Mouse (Mus musculus) E14TG2a.4 (cell line): ENCODE data around the gene Col16a1.

Experiments used
- CTCF ChIP-seq: conservative IDR thresholded peaks from 2 replicates; pipeline ENCODE4 v1.5.1; 2014; ENCODE audit warnings: low read length
- NANOG ChIP-seq: IDR thresholded peaks from 2 replicates; pipeline ENCODE4 v1.6.1; 2014; ENCODE audit warnings: borderline replicate concordance, low read length, mixed read lengths
- POU5F1 ChIP-seq: IDR thresholded peaks from 2 replicates; pipeline ENCODE4 v1.6.1; 2014; ENCODE audit warnings: low read length, borderline replicate concordance

DNA sequence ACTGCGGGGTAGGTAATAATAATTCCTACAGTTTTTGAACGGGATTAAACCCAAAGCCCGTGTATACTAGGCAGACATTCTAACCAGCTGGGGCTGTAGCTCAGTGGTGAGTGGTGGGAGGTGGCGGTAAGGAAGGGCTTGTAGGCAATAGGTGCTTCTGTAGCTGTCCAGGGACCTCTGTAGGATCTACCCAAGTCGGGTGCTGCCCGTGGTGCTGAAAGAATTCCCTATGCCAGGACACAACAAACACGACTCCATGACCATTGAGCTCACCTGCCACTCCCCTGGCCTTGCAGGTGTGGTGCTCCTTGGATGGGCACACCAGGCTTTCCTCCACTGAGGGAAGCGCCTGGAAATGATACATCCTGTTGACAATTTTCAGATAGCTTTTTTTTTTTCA, 22.1 kb upstream of the Col16a1 start:
- TF ChIP-seq CTCF (no peak), NANOG (no peak), POU5F1 (no peak)
